ENCODE assay signal across 8 mouse cellular contexts in the genomic region with DNA sequence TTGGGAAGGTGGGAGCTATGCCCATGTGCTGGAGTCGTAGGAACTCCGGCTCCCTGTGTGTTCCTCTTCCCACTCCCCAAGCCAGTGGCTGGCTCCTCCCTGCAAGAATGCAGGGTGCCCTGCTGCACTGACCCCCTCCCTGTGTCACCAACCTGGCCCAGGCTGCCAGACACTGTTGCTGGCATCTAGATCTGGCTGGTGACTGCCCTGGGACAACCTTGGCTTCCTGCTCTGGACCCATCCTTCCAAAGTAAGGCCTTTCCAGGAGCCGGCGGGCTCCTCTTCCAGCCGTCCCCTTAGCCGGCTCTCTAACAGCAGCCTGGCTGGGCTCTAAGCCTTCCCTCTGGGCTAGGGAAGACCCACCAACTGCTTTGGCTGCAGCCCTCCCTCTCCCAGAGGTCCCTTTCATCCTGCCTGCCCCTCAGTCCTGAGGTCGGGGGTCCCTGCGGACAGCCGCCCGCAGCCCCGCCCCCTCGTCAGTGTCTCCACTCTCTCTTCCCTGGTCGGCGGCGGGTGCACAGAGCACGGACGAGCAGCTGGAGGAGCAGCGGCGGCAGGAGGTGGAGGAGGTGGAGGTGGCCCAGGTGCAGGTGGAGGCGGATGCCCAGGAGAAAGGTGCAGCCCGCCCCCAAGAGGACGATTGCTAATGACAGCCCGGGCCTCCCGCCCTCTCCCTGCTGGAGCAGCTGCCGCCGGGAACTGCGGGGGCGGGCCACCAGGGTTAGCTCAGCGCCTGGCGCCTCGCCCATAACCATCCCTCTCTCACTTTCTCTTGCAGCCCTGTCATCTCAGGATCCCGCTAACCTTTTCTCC. TPM values are rescaled to one million over a fixed set of nuclear protein-coding genes. Genes with fewer than 3 reads are reported as not detected.
DNase-seq lines count a peak whose midpoint lies in the region; ATAC-seq lines count a peak whose summit lies in the region.

No protein-coding gene starts in this region.

- no peaks in the 10 kb centered on the region for H3K9me3 ChIP-seq in forebrain, embryonic 11.5 days (ENCODE audit: control insufficient read depth, low read length)
- H3K9me3 ChIP-seq in heart, embryonic 14.5 days (ENCODE audit: control insufficient read depth, low read length) = no peaks in the 10 kb centered on the region
- no peaks in the 10 kb centered on the region for H3K9me3 ChIP-seq in neural tube, embryonic 11.5 days (ENCODE audit: control insufficient read depth, low read length)

- 6% methylated on average over 28 of the region's 32 CpGs for WGBS in forebrain, embryonic 11.5 days
- WGBS in heart, embryonic 14.5 days = 13% methylated on average over 29 of the region's 32 CpGs
- WGBS in neural tube, embryonic 11.5 days = 9% methylated on average over 32 of the region's 32 CpGs

- H3K27ac ChIP-seq in forebrain, embryonic 11.5 days (ENCODE audit: low read depth, low read length) = 0 out of 2 replicates have a peak overlapping the region, but pooled peaks have one; percentile 3
- H3K27ac ChIP-seq in heart, embryonic 14.5 days (replicated peaks in 1 of 2; ENCODE audit: control insufficient read depth in 1 of 2, insufficient read depth in 1 of 2, low read depth in 2 of 2, low read length in 2 of 2) = peak overlapping the region in 1 of 2 experiments; percentile 73; a peak in 2 of 4 replicates
- peak overlapping the region; percentile 21 for H3K27ac ChIP-seq in neural tube, embryonic 11.5 days (ENCODE audit: low read depth, low read length)

- peak; percentile 24 for DNase-seq in 416B (ENCODE audit: low read depth)
- peak; percentile 95 to 96 for DNase-seq in adrenal gland, postnatal 36 days
- peak; percentile 81 for DNase-seq in forebrain, embryonic 11.5 days (ENCODE audit: low spot score)
- peak; percentile 88 for DNase-seq in kidney, postnatal 14 days
- DNase-seq in liver = peak; percentile 75
- peak; percentile 70 for DNase-seq in neural tube, embryonic 11.5 days (ENCODE audit: low spot score)
- DNase-seq in urinary bladder, adult 18-20 months (ENCODE audit: low spot score in 2 of 2) = peak; percentile 65 to 80

- H3K4me1 ChIP-seq in forebrain, embryonic 11.5 days (replicated peaks; ENCODE audit: control insufficient read depth, insufficient read depth, low read length) = peaks cover 16% of the 10 kb centered on the region
- peaks cover 21 to 35% of the 10 kb centered on the region in 2 experiments; a peak in 3 of 4 replicates for H3K4me1 ChIP-seq in heart, embryonic 14.5 days (ENCODE audit: control insufficient read depth in 2 of 2, insufficient read depth in 2 of 2, low read length in 2 of 2)
- peaks cover 31% of the 10 kb centered on the region for H3K4me1 ChIP-seq in neural tube, embryonic 11.5 days (ENCODE audit: control insufficient read depth, insufficient read depth, low read length)

- peak overlapping the region; percentile 51 for H3K4me2 ChIP-seq in forebrain, embryonic 11.5 days (ENCODE audit: low read depth, low read length, severe bottlenecking)
- peak overlapping the region; percentile 64 for H3K4me2 ChIP-seq in heart, embryonic 14.5 days (ENCODE audit: low read length)
- H3K4me2 ChIP-seq in neural tube, embryonic 11.5 days (ENCODE audit: low read depth) = peak overlapping the region; percentile 51

- H3K4me3 ChIP-seq in forebrain, embryonic 11.5 days (ENCODE audit: low read depth, low read length) = peak overlapping the region; percentile 21
- peak overlapping the region; percentile 30 to 34 for H3K4me3 ChIP-seq in heart, embryonic 14.5 days (ENCODE audit: control insufficient read depth in 1 of 2, insufficient read depth in 1 of 2, low read depth in 1 of 2, low read length in 2 of 2)
- peak overlapping the region; percentile 19; the same call in 1 of the 2 replicates for H3K4me3 ChIP-seq in neural tube, embryonic 11.5 days (ENCODE audit: low read depth, low read length)

- ATAC-seq in forebrain, embryonic 11.5 days (replicated peaks; ENCODE audit: low FRiP score) = peak; percentile 51
- ATAC-seq in heart, embryonic 14.5 days (ENCODE audit: insufficient number of reproducible peaks, insufficient read depth, low FRiP score, low read depth) = peak; percentile 54
- ATAC-seq in neural tube, embryonic 11.5 days (ENCODE audit: insufficient read depth, low FRiP score, low TSS enrichment) = peak; percentile 40; the same call in 1 of the 2 replicates

- no peaks in the 10 kb centered on the region; the same call in 1 of the 2 replicates for H3K27me3 ChIP-seq in forebrain, embryonic 11.5 days (ENCODE audit: control insufficient read depth, insufficient read depth, low read length)
- H3K27me3 ChIP-seq in heart, embryonic 14.5 days (ENCODE audit: control insufficient read depth, insufficient read depth, low read length) = no peaks in the 10 kb centered on the region
- H3K27me3 ChIP-seq in neural tube, embryonic 11.5 days (ENCODE audit: control insufficient read depth, insufficient read depth, low read length) = no peaks in the 10 kb centered on the region

- H3K36me3 ChIP-seq in forebrain, embryonic 11.5 days (ENCODE audit: control insufficient read depth, insufficient read depth, low read length) = peaks cover 3% of the 10 kb centered on the region; the same call in 1 of the 2 replicates
- peaks cover 10% of the 10 kb centered on the region for H3K36me3 ChIP-seq in heart, embryonic 14.5 days (ENCODE audit: control insufficient read depth, insufficient read depth, low read length)
- 0 out of 2 replicates have a peak, but pooled peaks cover 3% of the 10 kb centered on the region for H3K36me3 ChIP-seq in neural tube, embryonic 11.5 days (ENCODE audit: control insufficient read depth, insufficient read depth, low read length)

- peak overlapping the region; percentile 51 for H3K9ac ChIP-seq in forebrain, embryonic 11.5 days (ENCODE audit: low read length)
- H3K9ac ChIP-seq in heart, embryonic 14.5 days (ENCODE audit: low read length) = peak overlapping the region; percentile 60; the same call in 1 of the 2 replicates
- peak overlapping the region; percentile 14; the same call in 1 of the 2 replicates for H3K9ac ChIP-seq in neural tube, embryonic 11.5 days (ENCODE audit: low read length)

RNA-seq across cellular contexts. Expression of a gene that starts 8.2 kb away (rescaled TPM):
- total RNA-seq in adrenal gland, postnatal 36 days (2021) = 10 to 100 TPM; 78.2 to 96.3 TPM
- 67.9 and 76.7 TPM in 2 replicates for polyA plus RNA-seq in forebrain, embryonic 11.5 days (2014; fragmentation: Nextera tagmentation; extraction: Ambion mirVana)
- 21.2 and 22.0 TPM in 2 replicates for polyA plus RNA-seq in heart, embryonic 14.5 days (2014; fragmentation: Nextera tagmentation; extraction: Ambion mirVana)
- polyA plus RNA-seq in neural tube, embryonic 11.5 days (2014; fragmentation: Nextera tagmentation; extraction: Ambion mirVana) = 74.6 and 78.1 TPM in 2 replicates

RNA-seq across cellular contexts. Expression of a gene that starts 30.4 kb away (rescaled TPM):
- total RNA-seq in adrenal gland, postnatal 36 days (2021) = 10 to 100 TPM; 38.8 to 57.7 TPM
- 2.7 and 4.2 TPM in 2 replicates for polyA plus RNA-seq in forebrain, embryonic 11.5 days (2014; fragmentation: Nextera tagmentation; extraction: Ambion mirVana)
- polyA plus RNA-seq in heart, embryonic 14.5 days (2014; fragmentation: Nextera tagmentation; extraction: Ambion mirVana) = 1.9 and 2.2 TPM in 2 replicates
- polyA plus RNA-seq in neural tube, embryonic 11.5 days (2014; fragmentation: Nextera tagmentation; extraction: Ambion mirVana) = 1.9 and 2.5 TPM in 2 replicates

RNA-seq across cellular contexts. Expression of a gene that starts 30.9 kb away (rescaled TPM):
- total RNA-seq in adrenal gland, postnatal 36 days (2021) = 100 to 1,000 TPM; 276 to 330 TPM
- polyA plus RNA-seq in forebrain, embryonic 11.5 days (2014; fragmentation: Nextera tagmentation; extraction: Ambion mirVana) = 10.4 and 11.9 TPM in 2 replicates
- 18.2 and 18.9 TPM in 2 replicates for polyA plus RNA-seq in heart, embryonic 14.5 days (2014; fragmentation: Nextera tagmentation; extraction: Ambion mirVana)
- polyA plus RNA-seq in neural tube, embryonic 11.5 days (2014; fragmentation: Nextera tagmentation; extraction: Ambion mirVana) = 7.5 and 7.8 TPM in 2 replicates

RNA-seq across cellular contexts. Expression of a gene that starts 31.8 kb away (rescaled TPM):
- total RNA-seq in adrenal gland, postnatal 36 days (2021) = 1 to 10 TPM; 1.2 to 2.3 TPM
- polyA plus RNA-seq in forebrain, embryonic 11.5 days (2014; fragmentation: Nextera tagmentation; extraction: Ambion mirVana) = 0.31 and 0.79 TPM in 2 replicates
- polyA plus RNA-seq in heart, embryonic 14.5 days (2014; fragmentation: Nextera tagmentation; extraction: Ambion mirVana) = 0.09 TPM in 1 of 2 replicates, not detected in the other
- not detected in 2 replicates for polyA plus RNA-seq in neural tube, embryonic 11.5 days (2014; fragmentation: Nextera tagmentation; extraction: Ambion mirVana)

RNA-seq across cellular contexts. Expression of a gene that starts 40.9 kb away (rescaled TPM):
- total RNA-seq in adrenal gland, postnatal 36 days (2021) = not detected
- polyA plus RNA-seq in forebrain, embryonic 11.5 days (2014; fragmentation: Nextera tagmentation; extraction: Ambion mirVana) = not detected in 2 replicates
- not detected in 2 replicates for polyA plus RNA-seq in heart, embryonic 14.5 days (2014; fragmentation: Nextera tagmentation; extraction: Ambion mirVana)
- not detected in 2 replicates for polyA plus RNA-seq in neural tube, embryonic 11.5 days (2014; fragmentation: Nextera tagmentation; extraction: Ambion mirVana)

Comparison
In these comparisons a context has a peak if more than half of its experiments do, and no peak if none do; other contexts are left out.
1. DNase-seq: peak in every context shown above with its lines; median percentile 96 in adrenal gland, postnatal 36 days; 88 in kidney, postnatal 14 days; 81 in forebrain, embryonic 11.5 days; 75 in liver; 72 in urinary bladder, adult 18-20 months; 70 in neural tube, embryonic 11.5 days; 24 in 416B.